In the genomic region with DNA sequence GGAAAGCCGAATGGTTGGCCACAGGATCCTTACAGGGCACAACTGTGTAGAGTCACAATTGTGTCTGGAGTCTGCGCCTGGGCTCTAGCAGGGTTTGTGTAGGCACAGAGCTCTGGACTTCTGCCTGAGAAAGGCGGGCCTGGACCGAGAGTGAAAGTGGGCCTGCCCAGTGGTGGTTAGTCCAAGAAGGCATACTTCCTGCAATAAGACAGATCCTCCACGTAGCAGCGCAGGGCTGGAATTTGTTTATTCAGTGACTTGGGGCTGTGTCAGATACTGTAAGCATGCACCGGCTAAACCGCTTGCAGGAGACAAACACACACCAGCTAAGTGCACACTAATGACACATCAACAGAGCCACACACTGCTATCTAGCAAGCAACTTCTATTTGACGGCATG, we compare ENCODE assay signal across 8 mouse cellular contexts. TPM values are rescaled to one million over a fixed set of nuclear protein-coding genes. Genes with fewer than 3 reads are reported as not detected.
DNase-seq lines count a peak whose midpoint lies in the region; ATAC-seq lines count a peak whose summit lies in the region.

No protein-coding gene starts in this region.

- DNase-seq in heart, adult 11 months: peak; percentile 96
- DNase-seq in heart, adult 8-10 months (ENCODE audit: low spot score): no peak
- DNase-seq in gastrocnemius, postnatal 14 days: peak; percentile 76
- peak; percentile 55 for DNase-seq in ovary, postnatal 36 days (ENCODE audit: low spot score)
- no peak for DNase-seq in right cerebral cortex, postnatal 25 days
- no peak for DNase-seq in cerebellum, adult 18-20 months

- peaks cover 69% of the 10 kb centered on the region for H3K27me3 ChIP-seq in kidney, embryonic 15.5 days
- peaks cover 58% of the 10 kb centered on the region for H3K27me3 ChIP-seq in neural tube, embryonic 15.5 days (replicated peaks)

- intact Hi-C loops in gastrocnemius, postnatal 14 days (cut with DNase I; ENCODE audit: low total_unique reads): no loop called here

- H3K4me2 ChIP-seq in kidney, embryonic 15.5 days: peak overlapping the region; percentile 96; the same call in 1 of the 2 replicates
- no peak overlapping the region; the same call in 1 of the 2 replicates for H3K4me2 ChIP-seq in neural tube, embryonic 15.5 days

- H3K9ac ChIP-seq in kidney, embryonic 15.5 days: no peak overlapping the region
- no peak overlapping the region for H3K9ac ChIP-seq in neural tube, embryonic 15.5 days (replicated peaks)

- no peaks in the 10 kb centered on the region for H3K36me3 ChIP-seq in kidney, embryonic 15.5 days
- H3K36me3 ChIP-seq in neural tube, embryonic 15.5 days: no peaks in the 10 kb centered on the region

- H3K9me3 ChIP-seq in kidney, embryonic 15.5 days (replicated peaks): no peaks in the 10 kb centered on the region
- no peaks in the 10 kb centered on the region for H3K9me3 ChIP-seq in neural tube, embryonic 15.5 days (replicated peaks)

- H3K4me3 ChIP-seq in kidney, embryonic 15.5 days (replicated peaks): no peak overlapping the region
- no peak overlapping the region for H3K4me3 ChIP-seq in neural tube, embryonic 15.5 days (replicated peaks)

- H3K4me1 ChIP-seq in kidney, embryonic 15.5 days: peaks cover 39% of the 10 kb centered on the region
- H3K4me1 ChIP-seq in neural tube, embryonic 15.5 days: peaks cover 36% of the 10 kb centered on the region

- 51% methylated on average over 9 of the region's 9 CpGs for WGBS in kidney, embryonic 15.5 days
- WGBS in neural tube, embryonic 15.5 days: 63% methylated on average over 9 of the region's 9 CpGs

- no peak overlapping the region for H3K27ac ChIP-seq in kidney, embryonic 15.5 days
- H3K27ac ChIP-seq in neural tube, embryonic 15.5 days (replicated peaks): no peak overlapping the region

- ATAC-seq in kidney, embryonic 15.5 days (replicated peaks; ENCODE audit: low FRiP score): no peak
- ATAC-seq in neural tube, embryonic 15.5 days (ENCODE audit: low FRiP score): no peak

RNA-seq across cellular contexts. Expression of a gene that starts 2.3 kb away (rescaled TPM):
- total RNA-seq in heart, adult 8-10 months (2022): 100 to 1,000 TPM; 142 to 162 (median 148) TPM
- total RNA-seq in gastrocnemius, postnatal 14 days (2021): 100 to 1,000 TPM; 212 to 226 TPM
- 10.9 and 12.5 TPM in 2 replicates for polyA plus RNA-seq in kidney, embryonic 15.5 days (2015; fragmentation: Nextera tagmentation; extraction: Ambion mirVana)
- polyA plus RNA-seq in neural tube, embryonic 15.5 days (2015; fragmentation: Nextera tagmentation; extraction: Ambion mirVana): 2.2 and 2.5 TPM in 2 replicates

RNA-seq across cellular contexts. Expression of a gene that starts 34.7 kb away (rescaled TPM):
- total RNA-seq in heart, adult 8-10 months (2022): 10 to 100 TPM; 31.3 to 46.4 (median 39.0) TPM
- total RNA-seq in gastrocnemius, postnatal 14 days (2021): 10 to 100 TPM; 35.9 to 47.2 TPM
- polyA plus RNA-seq in kidney, embryonic 15.5 days (2015; fragmentation: Nextera tagmentation; extraction: Ambion mirVana): 22.8 TPM in 2 replicates
- polyA plus RNA-seq in neural tube, embryonic 15.5 days (2015; fragmentation: Nextera tagmentation; extraction: Ambion mirVana): 34.7 and 37.5 TPM in 2 replicates

RNA-seq across cellular contexts. Expression of a gene that starts 43.6 kb away (rescaled TPM):
- 10 to 100 TPM in 1 of 4 experiments, 1 to 10 TPM in 3; 6.8 to 12.6 (median 9.1) TPM for total RNA-seq in heart, adult 8-10 months (2022)
- total RNA-seq in gastrocnemius, postnatal 14 days (2021): 1 to 10 TPM; 4.0 to 5.9 TPM
- 4.5 and 6.0 TPM in 2 replicates for polyA plus RNA-seq in kidney, embryonic 15.5 days (2015; fragmentation: Nextera tagmentation; extraction: Ambion mirVana)
- polyA plus RNA-seq in neural tube, embryonic 15.5 days (2015; fragmentation: Nextera tagmentation; extraction: Ambion mirVana): 6.6 and 6.7 TPM in 2 replicates

Comparison
In these comparisons a context has a peak if more than half of its experiments do, and no peak if none do; other contexts are left out.
1. DNase-seq: peak in heart, adult 11 months (single experiment), gastrocnemius, postnatal 14 days (single experiment) and ovary, postnatal 36 days (single experiment); none in heart, adult 8-10 months (single experiment), right cerebral cortex, postnatal 25 days (single experiment) and cerebellum, adult 18-20 months (0 of 2).